Mouse (Mus musculus) liver, embryonic 16.5 days (tissue): ENCODE measurements around the gene Fcer2a. TPM values are rescaled to one million over a fixed set of nuclear protein-coding genes. Genes with fewer than 3 reads are reported as not detected.

Experiments
- ATAC-seq: fragments of 200-750 bp; cut with Nextera tagmentation; 2 replicates; pipeline ENCODE4 v1.8.0; 2017; ENCODE audit warnings: low read depth, mild to moderate bottlenecking, moderate number of reproducible peaks, moderate library complexity
- H3K27ac ChIP-seq: fragments of 300-500 bp; sonication (generic); 2 replicates; pipeline ENCODE4 v1.5.1; 2014; ENCODE audit warnings: mild to moderate bottlenecking, low read length
- H3K27me3 ChIP-seq: fragments of 300-500 bp; sonication (generic); 2 replicates; pipeline ENCODE4 v1.6.1; 2014; ENCODE audit warnings: low read depth, low read length, mixed read lengths; ENCODE audit not compliant: control insufficient read depth, insufficient read depth
- H3K36me3 ChIP-seq: fragments of 300-500 bp; sonication (generic); 2 replicates; pipeline ENCODE4 v1.6.1; 2014; ENCODE audit warnings: mild to moderate bottlenecking; ENCODE audit not compliant: control insufficient read depth, insufficient read depth
- H3K4me1 ChIP-seq: fragments of 300-500 bp; sonication (generic); 2 replicates; pipeline ENCODE4 v1.6.1; 2014; ENCODE audit warnings: low read depth, low read length, mixed read lengths; ENCODE audit not compliant: control insufficient read depth
- H3K4me2 ChIP-seq: fragments of 300-500 bp; sonication (generic); 2 replicates; pipeline ENCODE4 v1.6.1; 2014; ENCODE audit warnings: low read depth, low read length, mixed read lengths
- H3K4me3 ChIP-seq: fragments of 300-500 bp; sonication (generic); 2 replicates; pipeline ENCODE4 v1.5.1; 2014; ENCODE audit warnings: low read depth, mild to moderate bottlenecking, low read length
- H3K9ac ChIP-seq: fragments of 300-500 bp; sonication (generic); 2 replicates; pipeline ENCODE4 v1.6.1; 2014; ENCODE audit warnings: low read depth, low read length
- H3K9me3 ChIP-seq: fragments of 300-500 bp; sonication (generic); replicated peaks from 2 replicates; pipeline ENCODE4 v1.6.1; 2016; ENCODE audit warnings: low read length; ENCODE audit not compliant: control insufficient read depth
- WGBS: fragments of 180-500 bp; shearing (Covaris S2); extraction: QIAGEN DNeasy Blood & Tissue Kit; methylation state at CpG from one replicate; pipeline ENCODE4 v1.1.7; 2014; ENCODE audit not compliant: insufficient replicate concordance; 5-methylcytosine and 5-hydroxymethylcytosine counted together
- polyA plus RNA-seq: library from polyadenylated mRNA; unstranded; fragments of >200 nt; fragmentation: Nextera tagmentation; extraction: Ambion mirVana; gene quantifications from 2 replicates; pipeline ENCODE4 v1.2.1, GENCODE M21; 2015

The Fcer2a gene
- polyA plus RNA-seq, 1 experiment from 2014 or later: not detected

DNA sequence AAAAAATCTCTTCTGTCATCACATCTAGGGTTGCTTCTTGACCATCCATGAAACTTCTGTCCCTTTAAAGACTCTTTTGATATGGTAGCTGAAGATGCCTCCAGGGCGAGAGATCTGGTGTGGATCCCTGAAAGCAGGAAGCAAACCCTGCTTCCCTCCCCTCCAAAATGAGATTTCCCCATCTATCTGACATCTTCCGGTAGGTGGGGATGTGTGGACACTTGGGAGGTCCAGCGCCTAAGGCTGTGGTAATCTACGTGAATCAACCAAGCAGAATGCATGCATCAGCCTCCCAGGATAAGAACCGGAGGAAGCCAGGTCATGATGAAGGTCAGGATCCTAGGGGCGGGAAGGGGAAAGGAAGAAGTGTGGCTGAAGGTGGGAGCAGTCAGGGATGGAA lies 28.5 kb downstream of the Fcer2a start, which contains the start of gene Mcemp1:
Mcemp1 (plus strand) TSS at position 248 of the 400 bp plus-strand sequence.
- whole genome bisulfite sequencing: 49% methylated on average over 6 of the region's 6 CpGs
- Histone ChIP-seq H3K36me3 (no peaks in the 10 kb centered on the region), H3K27me3 (no peaks in the 10 kb centered on the region), H3K4me1 (no peaks in the 10 kb centered on the region), H3K4me3 (peak within 1 kb of the TSS; percentile 19), H3K9ac (no peak within 1 kb of the TSS), H3K9me3 (no peaks in the 10 kb centered on the region), H3K4me2 (no peak within 1 kb of the TSS), H3K27ac (peak within 1 kb of the TSS; percentile 60)
- no peak for ATAC-seq

DNA sequence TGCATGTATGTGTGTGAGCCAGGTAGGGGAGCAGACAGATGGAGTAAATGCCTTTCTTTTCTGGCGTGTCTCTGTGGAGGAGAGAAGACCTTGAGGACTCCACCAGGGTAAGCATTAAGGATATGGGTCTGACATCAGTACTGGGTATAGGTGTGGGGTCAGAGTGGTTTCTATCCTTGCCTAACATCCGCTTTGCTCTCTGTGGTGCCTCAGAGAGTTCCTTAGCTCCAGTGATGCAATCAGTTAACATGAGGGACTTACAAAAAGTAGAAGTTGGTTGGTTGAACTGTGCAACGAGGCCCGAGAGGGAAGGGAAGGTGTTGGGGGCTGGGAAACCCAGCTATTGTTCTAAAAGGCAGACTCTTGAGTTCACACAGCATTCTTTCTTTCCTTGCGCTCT lies 29.6 kb downstream of the Fcer2a start:
- 22% methylated on average over 5 of the region's 5 CpGs for WGBS
- ATAC-seq: peak; percentile 65
- H3K9ac ChIP-seq: no peak overlapping the region
- no peak overlapping the region for H3K4me2 ChIP-seq
- H3K4me3 ChIP-seq: no peak overlapping the region
- H3K36me3 ChIP-seq: no peaks in the 10 kb centered on the region
- no peaks in the 10 kb centered on the region for H3K27me3 ChIP-seq
- no peaks in the 10 kb centered on the region for H3K4me1 ChIP-seq
- H3K9me3 ChIP-seq: no peaks in the 10 kb centered on the region
- no peak overlapping the region; the same call in 1 of the 2 replicates for H3K27ac ChIP-seq

DNA sequence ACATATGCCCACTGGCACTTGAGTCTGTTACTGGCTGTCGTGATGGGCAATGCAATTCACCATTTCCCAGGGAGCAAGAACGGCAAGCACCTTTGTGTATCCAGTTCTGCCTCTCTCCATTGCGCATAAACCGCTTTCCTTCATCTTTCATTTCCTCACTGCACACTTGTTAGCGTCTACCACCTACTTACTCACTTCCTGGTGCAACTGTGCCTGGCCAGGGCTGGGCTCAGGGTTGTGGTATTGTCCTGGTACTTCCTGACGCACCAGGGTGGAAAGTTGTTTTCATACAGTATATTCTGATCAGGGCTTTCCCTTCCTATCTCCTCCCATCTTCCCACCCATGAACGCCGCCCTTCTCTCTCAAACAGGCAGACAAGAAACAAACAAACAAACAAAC lies 33.1 kb downstream of the Fcer2a start:
- ATAC-seq: peak; percentile 19; the same call in 1 of the 2 replicates
- Histone ChIP-seq H3K36me3 (no peaks in the 10 kb centered on the region), H3K9ac (no peak overlapping the region), H3K4me2 (no peak overlapping the region), H3K27me3 (no peaks in the 10 kb centered on the region), H3K4me3 (no peak overlapping the region), H3K4me1 (no peaks in the 10 kb centered on the region), H3K27ac (no peak overlapping the region), H3K9me3 (no peaks in the 10 kb centered on the region)
- 31% methylated on average over 8 of the region's 8 CpGs for WGBS

DNA sequence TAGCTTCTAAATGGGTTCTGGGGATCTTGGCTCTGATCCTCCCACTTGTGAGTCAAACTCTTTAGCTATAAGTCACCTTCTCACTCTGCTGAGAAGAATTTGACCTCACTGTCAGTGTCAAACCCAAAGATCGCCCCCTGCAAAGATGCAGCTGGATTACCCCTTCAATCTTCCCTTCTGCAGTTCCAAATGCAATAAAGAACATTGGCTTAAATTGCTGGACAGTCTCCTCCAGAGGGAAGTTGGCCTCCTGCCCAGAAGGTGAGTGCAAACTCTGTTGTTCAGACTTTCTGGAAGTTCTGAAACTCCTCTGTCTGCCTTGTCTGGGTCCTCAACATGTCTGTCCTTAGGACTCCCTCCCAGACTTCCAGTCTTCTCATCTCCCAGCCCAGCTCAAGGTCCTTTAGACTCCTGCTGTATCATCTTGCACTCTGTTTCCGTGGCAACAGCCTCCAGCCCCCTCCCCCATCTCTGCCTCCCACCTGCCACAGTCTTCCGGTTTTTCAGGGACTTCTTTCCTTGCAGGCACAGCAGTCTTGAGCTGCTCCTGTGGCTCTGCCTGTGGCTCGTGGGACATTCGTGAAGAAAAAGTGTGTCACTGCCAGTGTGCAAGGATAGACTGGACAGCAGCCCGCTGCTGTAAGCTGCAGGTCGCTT lies 37.1 kb downstream of the Fcer2a start:
- no peak overlapping the region for H3K9ac ChIP-seq
- WGBS: 21% methylated on average over 7 of the region's 7 CpGs
- no peaks in the 10 kb centered on the region for H3K36me3 ChIP-seq
- H3K4me2 ChIP-seq: no peak overlapping the region
- no peaks in the 10 kb centered on the region for H3K27me3 ChIP-seq
- H3K9me3 ChIP-seq: no peaks in the 10 kb centered on the region
- H3K4me1 ChIP-seq: no peaks in the 10 kb centered on the region
- ATAC-seq: no peak
- H3K4me3 ChIP-seq: no peak overlapping the region
- no peak overlapping the region for H3K27ac ChIP-seq

DNA sequence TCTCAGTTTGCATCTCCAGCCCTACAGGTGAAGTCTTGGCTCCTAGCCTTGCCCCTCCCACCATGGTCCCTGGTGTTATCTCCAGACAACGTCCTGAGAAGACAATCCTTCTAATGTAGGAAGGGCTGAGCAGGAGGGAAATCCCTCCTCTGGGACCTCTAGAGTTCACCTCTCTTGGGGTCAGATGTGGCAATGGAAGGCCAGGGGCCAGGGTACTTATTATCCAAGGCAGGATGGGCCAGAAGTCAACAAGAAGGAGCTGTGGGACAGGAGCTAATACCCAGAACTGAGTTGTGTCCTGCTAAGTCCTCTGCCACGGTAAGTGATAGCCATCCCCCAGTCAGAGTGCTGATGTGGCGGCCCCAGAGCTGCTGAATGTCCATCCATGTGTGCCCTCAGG lies 38.4 kb downstream of the Fcer2a start, which contains the start of gene Retn:
Retn (plus strand) TSS at position 245 of the 400 bp plus-strand sequence.
- H3K36me3 ChIP-seq: no peaks in the 10 kb centered on the region
- H3K4me2 ChIP-seq: no peak within 1 kb of the TSS
- no peaks in the 10 kb centered on the region for H3K27me3 ChIP-seq
- no peak within 1 kb of the TSS for H3K9ac ChIP-seq
- H3K9me3 ChIP-seq: no peaks in the 10 kb centered on the region
- ATAC-seq: no peak
- 58% methylated on average over 3 of the region's 3 CpGs for WGBS
- no peaks in the 10 kb centered on the region for H3K4me1 ChIP-seq
- no peak within 1 kb of the TSS for H3K4me3 ChIP-seq
- H3K27ac ChIP-seq: no peak within 1 kb of the TSS

DNA sequence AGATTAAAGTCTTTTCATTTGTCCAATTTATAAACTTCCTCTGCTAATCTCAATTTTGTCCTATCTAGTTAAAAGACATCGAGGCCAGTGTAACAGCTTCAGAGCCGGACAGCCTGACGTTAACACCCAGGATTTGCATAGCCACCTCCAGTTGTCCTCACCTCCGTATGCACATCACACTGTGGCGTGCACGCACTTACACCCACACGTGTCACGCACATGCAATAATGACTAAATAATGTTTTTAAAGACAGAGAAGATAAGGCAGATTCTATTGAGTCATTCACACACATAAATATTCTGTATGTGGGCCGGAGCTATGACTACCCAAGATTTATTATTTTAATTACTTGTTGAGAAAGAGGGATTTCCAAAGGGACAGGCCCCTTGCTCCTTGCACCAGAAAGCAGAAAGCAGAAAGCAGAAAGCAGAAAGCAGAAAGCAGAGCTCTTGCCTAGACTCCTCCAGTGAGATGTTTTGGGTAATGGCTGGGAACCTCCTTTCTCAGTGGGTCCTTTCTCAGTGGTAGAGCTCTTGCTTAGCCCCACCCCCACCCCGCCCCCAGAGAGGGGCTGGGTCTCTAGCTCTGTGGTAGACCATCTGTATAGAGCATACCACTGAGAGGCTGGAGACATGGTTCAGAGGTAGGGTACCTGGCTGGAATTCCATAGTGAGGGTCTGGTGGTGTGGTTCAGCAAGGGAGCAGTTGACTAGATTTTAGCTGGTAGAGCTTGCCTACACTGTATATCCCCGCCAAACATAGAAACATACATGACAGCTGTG lies 39.1 kb downstream of the Fcer2a start:
- H3K36me3 ChIP-seq: no peaks in the 10 kb centered on the region
- H3K27me3 ChIP-seq: no peaks in the 10 kb centered on the region
- H3K9me3 ChIP-seq: no peaks in the 10 kb centered on the region
- H3K4me3 ChIP-seq: no peak overlapping the region
- H3K9ac ChIP-seq: no peak overlapping the region
- H3K4me1 ChIP-seq: no peaks in the 10 kb centered on the region
- no peak overlapping the region for H3K4me2 ChIP-seq
- no peak for ATAC-seq
- H3K27ac ChIP-seq: no peak overlapping the region
- 68% methylated on average over 11 of the region's 11 CpGs for WGBS

DNA sequence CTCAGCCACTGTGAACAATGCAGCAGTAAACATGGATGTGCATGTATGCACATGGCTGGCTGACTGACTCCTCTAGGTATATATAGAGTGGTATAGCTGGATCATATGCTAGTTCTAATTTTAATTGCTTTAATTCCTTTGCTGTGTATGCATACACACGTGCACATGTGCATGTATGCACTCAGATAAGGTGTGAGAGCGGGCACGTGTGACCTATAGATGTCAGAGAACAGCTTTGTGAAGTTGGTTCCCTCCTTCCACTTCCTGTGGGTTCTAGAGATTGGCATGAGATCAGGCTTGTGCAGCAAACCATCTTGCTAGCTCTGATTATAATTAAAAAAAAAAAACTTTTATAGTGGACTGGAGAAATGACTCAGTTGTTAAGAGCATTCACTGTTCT lies 41.1 kb downstream of the Fcer2a start:
- no peaks in the 10 kb centered on the region for H3K36me3 ChIP-seq
- H3K4me2 ChIP-seq: no peak overlapping the region
- no peaks in the 10 kb centered on the region for H3K9me3 ChIP-seq
- 29% methylated on average over 3 of the region's 3 CpGs for whole genome bisulfite sequencing
- H3K4me1 ChIP-seq: no peaks in the 10 kb centered on the region
- no peaks in the 10 kb centered on the region for H3K27me3 ChIP-seq
- no peak overlapping the region for H3K27ac ChIP-seq
- no peak overlapping the region for H3K9ac ChIP-seq
- H3K4me3 ChIP-seq: no peak overlapping the region
- ATAC-seq: no peak

DNA sequence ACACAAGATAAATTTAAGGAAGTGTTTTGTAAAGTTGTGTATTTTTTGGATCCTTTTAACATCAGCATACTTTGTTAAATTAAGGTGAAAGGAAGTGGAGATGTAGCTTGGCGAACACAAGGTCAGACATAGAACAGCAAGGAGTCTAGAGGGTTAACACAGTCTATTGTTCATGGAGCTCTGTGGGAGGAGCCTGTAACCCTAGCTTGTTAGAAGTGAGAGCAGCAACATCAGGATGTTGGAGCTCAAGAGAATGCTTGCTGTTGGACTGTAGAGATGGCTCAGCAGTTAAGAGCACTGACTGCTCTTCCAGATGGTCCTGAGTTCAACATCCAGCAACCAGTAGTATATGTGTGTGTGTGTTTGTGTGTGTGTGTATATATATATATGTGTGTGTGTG lies 45.0 kb downstream of the Fcer2a start:
- peak overlapping the region; percentile 10; the same call in 1 of the 2 replicates for H3K4me2 ChIP-seq
- H3K27me3 ChIP-seq: no peaks in the 10 kb centered on the region
- no peak overlapping the region for H3K27ac ChIP-seq
- H3K4me1 ChIP-seq: no peaks in the 10 kb centered on the region; the same call in 1 of the 2 replicates
- no peak overlapping the region for H3K4me3 ChIP-seq
- WGBS: 33% methylated on average over 1 of the region's 1 CpGs
- no peaks in the 10 kb centered on the region for H3K9me3 ChIP-seq
- no peaks in the 10 kb centered on the region for H3K36me3 ChIP-seq
- ATAC-seq: no peak
- no peak overlapping the region for H3K9ac ChIP-seq

DNA sequence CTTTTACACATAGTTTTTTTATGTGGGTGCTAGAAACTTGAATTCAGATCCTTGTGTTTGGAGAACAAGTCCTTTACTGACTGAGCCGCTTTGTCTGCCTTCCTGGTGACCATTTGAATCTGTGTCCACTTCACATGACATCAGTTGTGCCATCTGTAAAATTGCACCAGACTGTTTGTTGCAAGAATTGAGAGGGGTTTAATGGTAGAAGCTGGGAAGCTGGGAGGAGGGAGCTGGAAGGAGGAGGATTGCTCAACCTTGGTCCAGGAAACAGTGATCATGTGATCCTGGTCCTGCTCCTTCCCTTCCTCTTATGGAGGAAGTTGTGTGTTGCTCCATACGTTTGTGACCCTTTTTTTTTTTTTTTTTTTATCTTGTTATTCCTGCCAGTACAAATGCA lies 45.7 kb downstream of the Fcer2a start:
- Histone ChIP-seq H3K4me1 (no peaks in the 10 kb centered on the region; the same call in 1 of the 2 replicates), H3K4me2 (no peak overlapping the region), H3K9ac (no peak overlapping the region), H3K4me3 (no peak overlapping the region), H3K27ac (peak overlapping the region; percentile 37; the same call in 1 of the 2 replicates), H3K9me3 (no peaks in the 10 kb centered on the region), H3K27me3 (no peaks in the 10 kb centered on the region), H3K36me3 (no peaks in the 10 kb centered on the region)
- ATAC-seq: no peak
- WGBS: 26% methylated on average over 2 of the region's 2 CpGs
